Mouse (Mus musculus) spleen, adult 2 months (tissue): ENCODE data around the gene Bcam.

Experiments
- CTCF ChIP-seq: fragments of 200-500 bp; IDR thresholded peaks from 2 replicates; pipeline ENCODE4 v1.5.1; 2011; ENCODE audit warnings: mild to moderate bottlenecking, inconsistent platforms; ENCODE audit not compliant: insufficient read depth, insufficient read length, insufficient replicate concordance; ENCODE audit errors: extremely low read depth
- POLR2A ChIP-seq: fragments of 200-500 bp; IDR thresholded peaks from 2 replicates; pipeline ENCODE4 v1.6.1; 2011; ENCODE audit warnings: low read depth, low read length, inconsistent platforms

- TF ChIP-seq CTCF (no peak), POLR2A (no peak)
These were observed 51.6 kb downstream of the Bcam start for GRCm38 (mm10) chr7:19719200-19719599.
